Mouse (Mus musculus) intestine, embryonic 15.5 days (tissue): ENCODE data around the gene Rhox4d. TPM values are rescaled to one million over a fixed set of nuclear protein-coding genes. Genes with fewer than 3 reads are reported as not detected.
"Not testable (repeated sequence)": the region's sequence is repeated elsewhere in the genome, so short reads cannot be mapped to it uniquely, and the experiment has no call there.

Source experiments
- ATAC-seq: fragments of 200-750 bp; cut with Nextera tagmentation; 2 replicates; pipeline ENCODE4 v1.8.0; 2017; ENCODE audit warnings: moderate TSS enrichment, moderate library complexity
- H3K27ac ChIP-seq: fragments of 300-500 bp; sonication (generic); 2 replicates; pipeline ENCODE4 v1.5.1; 2015; ENCODE audit warnings: mild to moderate bottlenecking, inconsistent platforms
- H3K27me3 ChIP-seq: fragments of 300-500 bp; sonication (generic); replicated peaks from 2 replicates; pipeline ENCODE4 v1.6.1; 2015; ENCODE audit warnings: inconsistent platforms
- H3K36me3 ChIP-seq: fragments of 300-500 bp; sonication (generic); 2 replicates; pipeline ENCODE4 v1.6.1; 2015; ENCODE audit warnings: inconsistent platforms
- H3K4me1 ChIP-seq: fragments of 300-500 bp; sonication (generic); replicated peaks from 2 replicates; pipeline ENCODE4 v1.6.1; 2015; ENCODE audit warnings: inconsistent platforms
- H3K4me2 ChIP-seq: fragments of 300-500 bp; sonication (generic); replicated peaks from 2 replicates; pipeline ENCODE4 v1.6.1; 2015; ENCODE audit warnings: mild to moderate bottlenecking, inconsistent platforms
- H3K4me3 ChIP-seq: fragments of 300-500 bp; sonication (generic); replicated peaks from 2 replicates; pipeline ENCODE4 v1.5.1; 2015; ENCODE audit warnings: inconsistent platforms
- H3K9ac ChIP-seq: fragments of 300-500 bp; sonication (generic); 2 replicates; pipeline ENCODE4 v1.6.1; 2015; ENCODE audit warnings: inconsistent platforms
- H3K9me3 ChIP-seq: fragments of 300-500 bp; sonication (generic); 2 replicates; pipeline ENCODE4 v1.6.1; 2016; ENCODE audit warnings: inconsistent platforms
- WGBS: fragments of 180-500 bp; shearing (Covaris S2); methylation state at CpG from one replicate; pipeline ENCODE4 v1.1.7; 2015; 5-methylcytosine and 5-hydroxymethylcytosine counted together
- polyA plus RNA-seq: library from polyadenylated mRNA; unstranded; fragments of >200 nt; fragmentation: Nextera tagmentation; extraction: Ambion mirVana; gene quantifications from 2 replicates; pipeline ENCODE4 v1.2.1, GENCODE M21; 2015

Rhox4d gene
- polyA plus RNA-seq = not detected in 2 replicates

GRCm38 (mm10) chrX:37514059-37514458 lies at the start of gene Rhox4d:
TSS of gene Rhox4d (plus strand) at chrX:37514359.
- H3K9ac ChIP-seq, H3K36me3 ChIP-seq, H3K27me3 ChIP-seq, H3K9me3 ChIP-seq, H3K4me2 ChIP-seq, H3K4me1 ChIP-seq, ATAC-seq, H3K4me3 ChIP-seq, H3K27ac ChIP-seq: not testable (repeated sequence)
- 92% methylated on average over 17 of the region's 18 CpGs for WGBS

- H3K9ac ChIP-seq, H3K4me2 ChIP-seq, H3K27ac ChIP-seq, H3K9me3 ChIP-seq, H3K27me3 ChIP-seq, H3K36me3 ChIP-seq, H3K4me3 ChIP-seq, H3K4me1 ChIP-seq, ATAC-seq: not testable (repeated sequence)
- WGBS = 89% methylated on average over 14 of the region's 14 CpGs
Measured at GRCm38 (mm10) chrX:37480037-37480436, 34.1 kb upstream of the Rhox4d start, which contains the start of gene Rhox4c. TSS of gene Rhox4c (plus strand) at chrX:37480337.

GRCm38 (mm10) chrX:37530152-37530551 lies 16.0 kb downstream of the Rhox4d start, which contains the start of gene Rhox2e:
TSS of gene Rhox2e (plus strand) at chrX:37530452.
- WGBS = 90% methylated on average over 3 of the region's 8 CpGs
- not testable (repeated sequence) for H3K4me2 ChIP-seq, H3K4me1 ChIP-seq, H3K9me3 ChIP-seq, H3K9ac ChIP-seq, H3K27me3 ChIP-seq, ATAC-seq, H3K27ac ChIP-seq, H3K36me3 ChIP-seq, H3K4me3 ChIP-seq

- H3K9ac ChIP-seq, H3K36me3 ChIP-seq, ATAC-seq, H3K4me3 ChIP-seq, H3K4me1 ChIP-seq, H3K27ac ChIP-seq, H3K9me3 ChIP-seq, H3K4me2 ChIP-seq, H3K27me3 ChIP-seq: not testable (repeated sequence)
- no CpG with 5 or more reads among the region's 4 CpGs for WGBS
Measured at GRCm38 (mm10) chrX:37541719-37542118, 27.6 kb downstream of the Rhox4d start, which contains the start of gene Rhox3e. TSS of gene Rhox3e (plus strand) at chrX:37542019.

GRCm38 (mm10) chrX:37557112-37557511 lies 43.0 kb downstream of the Rhox4d start, which contains the start of gene Rhox4e:
TSS of gene Rhox4e (plus strand) at chrX:37557412.
- not testable (repeated sequence) for H3K27me3 ChIP-seq, ATAC-seq, H3K4me3 ChIP-seq, H3K27ac ChIP-seq, H3K4me2 ChIP-seq, H3K36me3 ChIP-seq, H3K4me1 ChIP-seq, H3K9ac ChIP-seq, H3K9me3 ChIP-seq
- WGBS = 97% methylated on average over 10 of the region's 18 CpGs

Other genes with a start within 250 kb of the Rhox4d start
- gene Rhox4a, start 249.0 kb upstream of the Rhox4d start, polyA plus RNA-seq = not detected in 2 replicates
- gene Rhox3a2, start 134.3 kb upstream of the Rhox4d start, polyA plus RNA-seq = not detected in 2 replicates
- gene Rhox4a2, start 123.5 kb upstream of the Rhox4d start, polyA plus RNA-seq = not detected in 2 replicates
- not detected in 2 replicates for gene Rhox2b, start 102.3 kb upstream of the Rhox4d start, polyA plus RNA-seq
- not detected in 2 replicates for gene Rhox4b, start 81.9 kb upstream of the Rhox4d start, polyA plus RNA-seq
- not detected in 2 replicates for gene Rhox2c, start 60.7 kb upstream of the Rhox4d start, polyA plus RNA-seq
- gene Rhox3c, start 55.8 kb upstream of the Rhox4d start, polyA plus RNA-seq = not detected in 2 replicates
- gene Rhox4c, start 34.0 kb upstream of the Rhox4d start, polyA plus RNA-seq = not detected in 2 replicates
- gene Rhox2d, start 20.9 kb upstream of the Rhox4d start, polyA plus RNA-seq = not detected in 2 replicates
- not detected in 2 replicates for gene Rhox2e, start 16.1 kb downstream of the Rhox4d start, polyA plus RNA-seq
- not detected in 2 replicates for gene Rhox3e, start 27.7 kb downstream of the Rhox4d start, polyA plus RNA-seq
- not detected in 2 replicates for gene Rhox4e, start 43.1 kb downstream of the Rhox4d start, polyA plus RNA-seq
- not detected in 2 replicates for gene Rhox2f, start 57.0 kb downstream of the Rhox4d start, polyA plus RNA-seq
- gene Rhox3f, start 66.6 kb downstream of the Rhox4d start, polyA plus RNA-seq = not detected in 2 replicates
- not detected in 2 replicates for gene Rhox4f, start 93.3 kb downstream of the Rhox4d start, polyA plus RNA-seq
- gene Rhox3g, start 114.3 kb downstream of the Rhox4d start, polyA plus RNA-seq = not detected in 2 replicates
- gene Rhox2g, start 129.1 kb downstream of the Rhox4d start, polyA plus RNA-seq = not detected in 2 replicates
- gene Rhox4g, start 137.0 kb downstream of the Rhox4d start, polyA plus RNA-seq = not detected in 2 replicates
- not detected in 2 replicates for gene Rhox3h, start 154.4 kb downstream of the Rhox4d start, polyA plus RNA-seq
- not detected in 2 replicates for gene Rhox2h, start 158.9 kb downstream of the Rhox4d start, polyA plus RNA-seq